Mouse (Mus musculus) CH12.LX (cell line): Measurements from ENCODE around the gene Dnajb9. TPM values are rescaled to one million over a fixed set of nuclear protein-coding genes. Genes with fewer than 3 reads are reported as not detected.
A peak's percentile ranks its signal among the peaks of the same experiment; 100 is the strongest.

Experiments used
- DNase-seq: peaks from one replicate; pipeline ENCODE4 v3.0.0-alpha.2; 2013; ENCODE audit errors: extremely low read depth
- H3K27ac ChIP-seq: 2 replicates; pipeline ENCODE4 v1.5.1; 2012; ENCODE audit warnings: low read depth, mild to moderate bottlenecking, control low read depth, moderate library complexity; ENCODE audit not compliant: insufficient read depth
- H3K27me3 ChIP-seq: replicated peaks from 2 replicates; pipeline ENCODE3; 2012; ENCODE audit warnings: inconsistent platforms
- H3K36me3 ChIP-seq, 2 experiments: replicated peaks in 1 of 2; 2 replicates each; pipeline versions ENCODE3 to v1.6.1; 2012; ENCODE audit warnings: inconsistent platforms in 1 of 2, low read length in 1 of 2, mild to moderate bottlenecking in 1 of 2, mixed read lengths in 1 of 2, moderate library complexity in 1 of 2; ENCODE audit not compliant: control insufficient read depth in 1 of 2, insufficient read depth in 1 of 2
- H3K4me1 ChIP-seq, 2 experiments: 2 replicates each; pipeline ENCODE4 v1.6.1; 2012; ENCODE audit warnings: inconsistent platforms in 1 of 2, moderate library complexity in 1 of 2; ENCODE audit not compliant: insufficient read depth in 2 of 2, control insufficient read depth in 1 of 2
- H3K4me2 ChIP-seq: 2 replicates; pipeline ENCODE4 v1.6.1; 2012; ENCODE audit warnings: low read depth, mild to moderate bottlenecking, control low read depth; ENCODE audit not compliant: poor library complexity, insufficient read depth, severe bottlenecking
- H3K4me3 ChIP-seq, 3 experiments: fragments of 150-350 bp in 1 of 3; sonication (generic) in 1 of 3; replicated peaks in 1 of 3; 2 replicates each; pipeline versions ENCODE3 to v1.5.1; 2011 to 2012; ENCODE audit warnings: low read depth in 2 of 3, low read length in 2 of 3, mild to moderate bottlenecking in 2 of 3, moderate library complexity in 2 of 3, control low read depth in 1 of 3, improper control_type of control experiment in 1 of 3, inconsistent platforms in 1 of 3, mixed read lengths in 1 of 3; ENCODE audit not compliant: poor library complexity in 1 of 3
- H3K79me2 ChIP-seq: replicated peaks from 2 replicates; pipeline ENCODE4 v1.6.1; 2012; ENCODE audit warnings: mild to moderate bottlenecking, moderate library complexity; ENCODE audit not compliant: control insufficient read depth, poor library complexity, insufficient read depth, severe bottlenecking; ENCODE audit errors: extremely low read depth
- H3K9ac ChIP-seq: 2 replicates; pipeline ENCODE4 v1.6.1; 2012; ENCODE audit warnings: low read depth, mild to moderate bottlenecking, control low read depth, moderate library complexity; ENCODE audit not compliant: insufficient read depth
- H3K9me3 ChIP-seq: replicated peaks from 2 replicates; pipeline ENCODE3; 2012; ENCODE audit warnings: low read length, inconsistent platforms, mixed read lengths
- BHLHE40 ChIP-seq: IDR thresholded peaks from 2 replicates; pipeline ENCODE4 v1.6.1; 2011; ENCODE audit warnings: mild to moderate bottlenecking, low read depth, low read length, improper control_type of control experiment
- CHD2 ChIP-seq: IDR thresholded peaks from 2 replicates; pipeline ENCODE4 v1.6.1; 2011; ENCODE audit warnings: low read length, improper control_type of control experiment
- E2F4 ChIP-seq: IDR thresholded peaks from 2 replicates; pipeline ENCODE4 v1.6.1; 2011; ENCODE audit warnings: low read depth, low read length, improper control_type of control experiment; ENCODE audit not compliant: insufficient replicate concordance
- ELF1 ChIP-seq: IDR thresholded peaks from 2 replicates; pipeline ENCODE4 v1.6.1; 2014; ENCODE audit warnings: low read depth, mild to moderate bottlenecking, inconsistent platforms, low read length, improper control_type of control experiment
- ETS1 ChIP-seq: conservative IDR thresholded peaks from 2 replicates; pipeline ENCODE4 v1.6.1; 2012; ENCODE audit warnings: low read depth, mild to moderate bottlenecking, inconsistent platforms, low read length, improper control_type of control experiment, moderate library complexity
- GABPA ChIP-seq: IDR thresholded peaks from 2 replicates; pipeline ENCODE4 v1.6.1; 2012; ENCODE audit warnings: low read depth, low read length, improper control_type of control experiment, inconsistent platforms; ENCODE audit not compliant: insufficient replicate concordance
- HCFC1 ChIP-seq: IDR thresholded peaks from 2 replicates; pipeline ENCODE4 v1.6.1; 2012; ENCODE audit warnings: low read depth, mild to moderate bottlenecking, inconsistent platforms, low read length, improper control_type of control experiment
- JUN ChIP-seq: IDR thresholded peaks from 2 replicates; pipeline ENCODE4 v1.6.1; 2011; ENCODE audit warnings: low read depth, mild to moderate bottlenecking, low read length, improper control_type of control experiment, moderate library complexity; ENCODE audit not compliant: insufficient read depth
- MAFK ChIP-seq: IDR thresholded peaks from 2 replicates; pipeline ENCODE4 v1.6.1; 2011; ENCODE audit warnings: low read length, improper control_type of control experiment; ENCODE audit not compliant: insufficient replicate concordance
- MAX ChIP-seq: IDR thresholded peaks from 2 replicates; pipeline ENCODE4 v1.6.1; 2011; ENCODE audit warnings: low read length, improper control_type of control experiment
- MXI1 ChIP-seq: IDR thresholded peaks from 2 replicates; pipeline ENCODE4 v1.6.1; 2011; ENCODE audit warnings: mild to moderate bottlenecking, low read depth, low read length, improper control_type of control experiment
- NRF1 ChIP-seq: IDR thresholded peaks from 2 replicates; pipeline ENCODE4 v1.6.1; 2014; ENCODE audit warnings: low read depth, mild to moderate bottlenecking, inconsistent platforms, low read length, improper control_type of control experiment, moderate library complexity
- POLR2AphosphoS2 ChIP-seq: IDR thresholded peaks from 2 replicates; pipeline ENCODE4 v1.6.1; 2011; ENCODE audit warnings: low read depth, low read length, improper control_type of control experiment
- RCOR1 ChIP-seq: conservative IDR thresholded peaks from 2 replicates; pipeline ENCODE4 v1.6.1; 2012; ENCODE audit warnings: low read depth, mild to moderate bottlenecking, inconsistent platforms, low read length, improper control_type of control experiment
- TCF12 ChIP-seq: IDR thresholded peaks from 2 replicates; pipeline ENCODE4 v1.6.1; 2014; ENCODE audit warnings: low read depth, mild to moderate bottlenecking, inconsistent platforms, low read length, improper control_type of control experiment
- USF1 ChIP-seq: IDR thresholded peaks from 2 replicates; pipeline ENCODE4 v1.6.1; 2014; ENCODE audit warnings: low read depth, mild to moderate bottlenecking, inconsistent platforms, low read length, improper control_type of control experiment
- ZC3H11A ChIP-seq: IDR thresholded peaks from 2 replicates; pipeline ENCODE4 v1.6.1; 2012; ENCODE audit warnings: low read depth, mild to moderate bottlenecking, inconsistent platforms, low read length, improper control_type of control experiment
- ZKSCAN1 ChIP-seq: IDR thresholded peaks from 2 replicates; pipeline ENCODE4 v1.6.1; 2012; ENCODE audit warnings: low read depth, inconsistent platforms, low read length, improper control_type of control experiment, borderline replicate concordance
- ZMIZ1 ChIP-seq: IDR thresholded peaks from 2 replicates; pipeline ENCODE4 v1.6.1; 2012; ENCODE audit warnings: low read depth, mild to moderate bottlenecking, inconsistent platforms, low read length, improper control_type of control experiment
- ZNF384 ChIP-seq: IDR thresholded peaks from 2 replicates; pipeline ENCODE4 v1.6.1; 2012; ENCODE audit warnings: low read depth, low read length, improper control_type of control experiment, inconsistent platforms
- dilution Hi-C: fragments of 300-500 bp; cut with MboI; formaldehyde crosslinking; loops from 2 replicates; pipeline ENCODE4 v1.14.3; 2020; ENCODE audit warnings: low sequenced_read_pairs; ENCODE audit not compliant: extremely low pct_unique_long_range_greater_than_20kb, extremely low pct_ligation_motif_present
- in situ Hi-C: fragments of 300-500 bp; cut with MboI; formaldehyde crosslinking; loops from 3 replicates; pipeline ENCODE4 v1.14.3; 2019; ENCODE audit warnings: low sequenced_read_pairs, low pct_ligation_motif_present, low pct_unique_long_range_greater_than_20kb, mixed read lengths
- polyA plus RNA-seq: library from polyadenylated mRNA; unstranded; fragments of >175 nt; gene quantifications from 2 replicates; pipeline ENCODE4 v1.2.1, GENCODE M21; 2012; ENCODE audit warnings: low read depth; ENCODE audit not compliant: insufficient read length
- total RNA-seq, 2 experiments: library from RNA; depleted of rRNA; stranded (reverse); fragments of 300-350 nt in 1 of 2; fragments of >200 nt in 1 of 2; gene quantifications; 2 replicates each; pipeline ENCODE4 v1.2.3; 2012 to 2014

The Dnajb9 gene
- total and polyA plus RNA-seq, 3 experiments, result 3.6 to 21.4 (median 15.0) TPM

DNA sequence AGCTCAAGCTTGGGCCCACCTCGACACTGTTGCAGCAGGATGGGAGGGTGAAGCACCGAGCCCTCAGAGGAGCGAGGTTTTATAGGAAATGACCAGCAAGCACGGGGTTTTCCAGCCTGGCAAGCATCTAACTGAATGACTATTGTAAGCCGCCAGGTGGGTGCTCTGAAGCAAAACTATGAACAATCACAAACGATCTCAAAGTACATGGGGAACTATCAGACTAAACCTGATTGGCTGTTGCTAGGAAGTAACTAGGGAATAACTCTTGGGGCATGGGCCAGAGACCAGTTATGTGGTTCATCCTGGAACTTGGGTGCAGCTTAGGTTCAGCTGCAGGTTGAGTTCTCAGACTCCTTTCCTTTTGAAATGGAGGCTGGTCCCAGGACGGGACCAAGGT, 31.0 kb upstream of the Dnajb9 start (continued):
- TF ChIP-seq ZNF384 (no peak), CHD2 (peak; percentile 55; the same call in 1 of the 2 replicates), NRF1 (no peak), TCF12 (peak; percentile 94), JUN (peak; percentile 66; the same call in 1 of the 2 replicates), RCOR1 (peak; percentile 75; the same call in 1 of the 2 replicates), ETS1 (peak; percentile 66; the same call in 1 of the 2 replicates), E2F4 (no peak), GABPA (no peak), ZC3H11A (no peak), USF1 (no peak)

DNA sequence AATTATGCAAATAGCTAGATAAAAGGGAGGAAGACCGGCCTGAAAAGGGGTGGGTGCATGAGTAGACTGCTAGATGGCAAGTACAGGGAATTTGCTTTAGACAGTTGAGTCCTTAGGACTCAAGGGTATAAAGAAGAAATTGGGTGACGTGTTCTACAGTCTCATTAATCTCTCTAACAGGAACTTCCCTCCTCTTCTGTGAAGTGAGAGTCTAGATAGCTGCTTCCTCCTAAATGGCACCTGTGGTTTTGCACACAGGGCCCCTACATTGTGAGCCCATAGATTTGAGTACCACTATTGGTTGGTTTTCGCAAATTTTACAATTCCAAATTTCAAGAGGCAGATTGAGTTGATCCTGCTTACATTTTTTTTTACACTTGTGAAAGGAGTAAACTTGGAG, 14.5 kb upstream of the Dnajb9 start:
- Histone ChIP-seq H3K9me3 (peaks cover 4% of the 10 kb centered on the region), H3K79me2 (no peaks in the 10 kb centered on the region), H3K4me1 (peaks cover 0 to 11% of the 10 kb centered on the region in 2 experiments; a peak in 2 of 4 replicates), H3K4me3 (no peak overlapping the region), H3K27me3 (no peaks in the 10 kb centered on the region), H3K9ac (no peak overlapping the region), H3K4me2 (peak overlapping the region; percentile 29; the same call in 1 of the 2 replicates), H3K27ac (no peak overlapping the region), H3K36me3 (no peaks in the 10 kb centered on the region)
- dilution Hi-C loops, result no loop called here
- TF ChIP-seq MAFK (no peak), ELF1 (no peak), POLR2AphosphoS2 (no peak), HCFC1 (no peak), BHLHE40 (no peak), MAX (no peak), E2F4 (no peak), MXI1 (no peak), USF1 (no peak), ZKSCAN1 (no peak), ZMIZ1 (no peak)
- in situ Hi-C loops, result no loop called here
- DNase-seq, result no peak
